Mouse (Mus musculus) CH12F3 (cell line): ENCODE results near the gene Gm3435.
"Not testable (repeated sequence)": the region's sequence is repeated elsewhere in the genome, so short reads cannot be mapped to it uniquely, and the experiment has no call there.

Source experiments
- in situ Hi-C: fragments of 300-500 bp; cut with MboI; formaldehyde crosslinking; loops from 2 replicates; pipeline ENCODE4 v1.14.3; 2020; ENCODE audit warnings: low sequenced_read_pairs

The Gm3435 gene

GRCm38 (mm10) chr17:15031414-15031813 is 21.4 kb downstream of the Gm3435 start:
- in situ Hi-C loops, result not testable (repeated sequence)

- in situ Hi-C loops, result not testable (repeated sequence)
These were observed 30.5 kb downstream of the Gm3435 start for GRCm38 (mm10) chr17:15040455-15040854.

GRCm38 (mm10) chr17:15041175-15041729 is 31.3 kb downstream of the Gm3435 start, which contains the start of the genes Ermard, Tcte3 and Gm3448:
TSS of gene Ermard (plus strand) at chr17:15041208.
TSS of gene Tcte3 (minus strand) at chr17:15041488.
TSS of gene Gm3448 (minus strand) at chr17:15041537.
- in situ Hi-C loops, result not testable (repeated sequence)

- in situ Hi-C loops, result loop anchor here (25.0 kb wide), 2 partner anchors 412 to 712 kb away; no protein-coding TSS in a partner anchor
These were observed 40.4 kb downstream of the Gm3435 start for GRCm38 (mm10) chr17:15050338-15050737.

GRCm38 (mm10) chr17:15052766-15053165 is 42.8 kb downstream of the Gm3435 start:
- in situ Hi-C loops, result loop anchor here (25.0 kb wide), 2 partner anchors 410 to 710 kb away; no protein-coding TSS in a partner anchor

- in situ Hi-C loops, result loop anchor here (25.0 kb wide), 2 partner anchors 409 to 709 kb away; no protein-coding TSS in a partner anchor
These were observed 43.3 kb downstream of the Gm3435 start for GRCm38 (mm10) chr17:15053183-15053828.

- in situ Hi-C loops, result loop anchor here (25.0 kb wide), 2 partner anchors 408 to 708 kb away; no protein-coding TSS in a partner anchor
These were observed 43.8 kb downstream of the Gm3435 start for GRCm38 (mm10) chr17:15053829-15054200.

- in situ Hi-C loops, result loop anchor here (25.0 kb wide), 2 partner anchors 406 to 706 kb away; no protein-coding TSS in a partner anchor
These were observed 45.9 kb downstream of the Gm3435 start for GRCm38 (mm10) chr17:15055925-15056324.

GRCm38 (mm10) chr17:15058161-15058591 is 48.2 kb downstream of the Gm3435 start:
- in situ Hi-C loops, result loop anchor here (25.0 kb wide), 2 partner anchors 404 to 704 kb away; no protein-coding TSS in a partner anchor

- in situ Hi-C loops, result loop anchor here (25.0 kb wide), 2 partner anchors 403 to 703 kb away; no protein-coding TSS in a partner anchor
These were observed 49.7 kb downstream of the Gm3435 start for GRCm38 (mm10) chr17:15059646-15060045.

- in situ Hi-C loops, result loop anchor here (25.0 kb wide), 2 partner anchors 402 to 702 kb away; no protein-coding TSS in a partner anchor
These were observed 50.4 kb downstream of the Gm3435 start for GRCm38 (mm10) chr17:15060356-15060755.

GRCm38 (mm10) chr17:15065391-15066024 is 55.5 kb downstream of the Gm3435 start:
- in situ Hi-C loops, result loop anchor here (25.0 kb wide), 2 partner anchors 397 to 697 kb away; no protein-coding TSS in a partner anchor

- in situ Hi-C loops, result loop anchor here (25.0 kb wide), 2 partner anchors 396 to 696 kb away; no protein-coding TSS in a partner anchor
These were observed 56.1 kb downstream of the Gm3435 start for GRCm38 (mm10) chr17:15066066-15066465.

- in situ Hi-C loops, result loop anchor here (25.0 kb wide), 2 partner anchors 395 to 695 kb away; no protein-coding TSS in a partner anchor
These were observed 56.9 kb downstream of the Gm3435 start for GRCm38 (mm10) chr17:15066911-15067310.

GRCm38 (mm10) chr17:15068040-15068792 is 58.2 kb downstream of the Gm3435 start:
- in situ Hi-C loops, result loop anchor here (25.0 kb wide), 2 partner anchors 394 to 694 kb away; no protein-coding TSS in a partner anchor

GRCm38 (mm10) chr17:15069124-15069523 is 59.1 kb downstream of the Gm3435 start:
- in situ Hi-C loops, result loop anchor here (25.0 kb wide), 2 partner anchors 393 to 693 kb away; no protein-coding TSS in a partner anchor
